Mouse (Mus musculus) forebrain, embryonic 15.5 days (tissue): ENCODE results near the gene Akr7a5. TPM values are rescaled to one million over a fixed set of nuclear protein-coding genes. Genes with fewer than 3 reads are reported as not detected.
A peak's percentile ranks its signal among the peaks of the same experiment; 100 is the strongest.

Experiments used
- ATAC-seq: fragments of 200-750 bp; cut with Nextera tagmentation; replicated peaks from 2 replicates; pipeline ENCODE4 v1.8.0; 2017; ENCODE audit warnings: mild to moderate bottlenecking, moderate TSS enrichment, moderate library complexity
- H3K27ac ChIP-seq: fragments of 300-500 bp; sonication (generic); replicated peaks from 2 replicates; pipeline ENCODE4 v1.5.1; 2015; ENCODE audit warnings: mild to moderate bottlenecking, inconsistent platforms
- H3K27me3 ChIP-seq: fragments of 300-500 bp; sonication (generic); 2 replicates; pipeline ENCODE4 v1.6.1; 2015; ENCODE audit warnings: inconsistent platforms
- H3K36me3 ChIP-seq: fragments of 300-500 bp; sonication (generic); 2 replicates; pipeline ENCODE4 v1.6.1; 2015; ENCODE audit warnings: mild to moderate bottlenecking, inconsistent platforms
- H3K4me1 ChIP-seq: fragments of 300-500 bp; sonication (generic); 2 replicates; pipeline ENCODE4 v1.6.1; 2015; ENCODE audit warnings: inconsistent platforms
- H3K4me2 ChIP-seq: fragments of 300-500 bp; sonication (generic); replicated peaks from 2 replicates; pipeline ENCODE4 v1.6.1; 2015; ENCODE audit warnings: mild to moderate bottlenecking, inconsistent platforms
- H3K4me3 ChIP-seq: fragments of 300-500 bp; sonication (generic); 2 replicates; pipeline ENCODE4 v1.5.1; 2015; ENCODE audit warnings: mild to moderate bottlenecking, inconsistent platforms
- H3K9ac ChIP-seq: fragments of 300-500 bp; sonication (generic); replicated peaks from 2 replicates; pipeline ENCODE4 v1.6.1; 2015; ENCODE audit warnings: mild to moderate bottlenecking, inconsistent platforms
- H3K9me3 ChIP-seq: fragments of 300-500 bp; sonication (generic); 2 replicates; pipeline ENCODE4 v1.6.1; 2016; ENCODE audit warnings: inconsistent platforms
- WGBS: fragments of 180-500 bp; shearing (Covaris S2); methylation state at CpG from one replicate; pipeline ENCODE4 v1.1.7; 2015; ENCODE audit warnings: mixed read lengths; 5-methylcytosine and 5-hydroxymethylcytosine counted together
- polyA plus RNA-seq: library from polyadenylated mRNA; unstranded; fragments of >200 nt; fragmentation: Nextera tagmentation; extraction: Ambion mirVana; gene quantifications from 2 replicates; pipeline ENCODE4 v1.2.1, GENCODE M21; 2015

Gene Akr7a5
- polyA plus RNA-seq, 1 experiment from 2014 or later: 60.2 TPM

- ATAC-seq: no peak
- Histone ChIP-seq H3K27me3 (peaks cover 4% of the 10 kb centered on the region; the same call in 1 of the 2 replicates), H3K4me2 (peak overlapping the region; percentile 6; the same call in 1 of the 2 replicates)
Observed at GRCm38 (mm10) chr4:139336822-139337483, 26.4 kb downstream of the Akr7a5 start.

GRCm38 (mm10) chr4:139338145-139338544 lies 27.6 kb downstream of the Akr7a5 start:
- Histone ChIP-seq H3K4me1 (no peaks in the 10 kb centered on the region), H3K4me2 (no peak overlapping the region), H3K27me3 (peaks cover 4% of the 10 kb centered on the region; the same call in 1 of the 2 replicates), H3K9me3 (no peaks in the 10 kb centered on the region), H3K9ac (no peak overlapping the region), H3K27ac (no peak overlapping the region), H3K36me3 (no peaks in the 10 kb centered on the region), H3K4me3 (no peak overlapping the region)
- WGBS: 60% methylated on average over 32 of the region's 33 CpGs
- no peak for ATAC-seq

More at GRCm38 (mm10) chr4:139336822-139337483, 26.4 kb downstream of the Akr7a5 start:
- no peak overlapping the region for H3K9ac ChIP-seq
- H3K9me3 ChIP-seq: no peaks in the 10 kb centered on the region
- H3K27ac ChIP-seq: no peak overlapping the region
- no peaks in the 10 kb centered on the region for H3K4me1 ChIP-seq
- H3K4me3 ChIP-seq: no peak overlapping the region
- H3K36me3 ChIP-seq: no peaks in the 10 kb centered on the region
- WGBS: 28% methylated on average over 24 of the region's 24 CpGs

DNA sequence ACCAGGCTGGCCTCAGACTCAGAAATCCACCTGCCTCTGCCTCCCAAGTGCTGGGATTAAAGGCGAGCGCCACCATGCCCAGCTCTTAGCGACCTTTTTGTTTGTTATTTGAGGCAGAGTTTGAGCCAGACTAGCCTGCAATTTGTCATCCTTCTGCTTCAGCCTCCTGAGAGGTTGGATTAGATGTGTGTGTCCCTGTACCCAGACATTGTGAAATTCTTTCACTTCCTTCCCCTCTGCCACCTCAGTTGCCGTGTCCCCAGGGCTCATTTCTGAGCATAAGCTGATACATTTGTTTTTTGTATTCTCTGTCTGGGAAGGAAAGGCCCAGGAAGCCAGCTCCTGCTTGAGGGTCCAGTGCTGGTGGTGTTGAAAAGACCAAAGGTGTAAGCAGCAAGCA lies 30.3 kb downstream of the Akr7a5 start:
- Histone ChIP-seq H3K4me1 (no peaks in the 10 kb centered on the region), H3K9ac (no peak overlapping the region), H3K27me3 (peaks cover 4% of the 10 kb centered on the region; the same call in 1 of the 2 replicates), H3K4me2 (no peak overlapping the region), H3K9me3 (no peaks in the 10 kb centered on the region), H3K4me3 (no peak overlapping the region), H3K36me3 (0 out of 2 replicates have a peak, but pooled peaks cover 6% of the 10 kb centered on the region), H3K27ac (no peak overlapping the region)
- no peak for ATAC-seq
- 89% methylated on average over 4 of the region's 4 CpGs for WGBS

GRCm38 (mm10) chr4:139341556-139342233 lies 31.2 kb downstream of the Akr7a5 start:
- H3K36me3 ChIP-seq: peaks cover 14% of the 10 kb centered on the region; the same call in 1 of the 2 replicates
- 77% methylated on average over 7 of the region's 7 CpGs for WGBS

DNA sequence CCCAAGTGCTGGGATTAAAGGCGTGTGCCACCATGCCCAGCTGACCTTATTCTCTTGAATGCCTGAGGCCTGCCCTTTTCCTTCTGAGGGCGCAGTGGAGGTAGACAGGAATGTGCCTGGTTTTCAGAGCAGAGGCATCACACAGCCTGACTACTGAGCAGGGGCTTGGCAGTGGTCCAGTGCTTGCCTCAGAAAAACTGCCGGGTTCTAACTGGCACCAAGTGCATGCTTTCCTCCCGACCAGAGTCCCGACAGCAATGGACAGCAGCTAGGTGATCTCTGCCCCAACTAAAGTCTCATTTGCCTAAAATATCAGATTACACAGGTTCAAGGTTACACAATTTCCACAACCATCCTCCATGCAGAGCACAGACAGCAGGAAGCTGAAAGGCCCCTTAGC lies 33.2 kb downstream of the Akr7a5 start:
- 64% methylated on average over 5 of the region's 5 CpGs for WGBS
- no peak for ATAC-seq

More at GRCm38 (mm10) chr4:139341556-139342233, 31.2 kb downstream of the Akr7a5 start:
- Histone ChIP-seq H3K9ac (no peak overlapping the region), H3K9me3 (no peaks in the 10 kb centered on the region), H3K4me1 (no peaks in the 10 kb centered on the region), H3K4me3 (no peak overlapping the region), H3K4me2 (no peak overlapping the region), H3K27ac (no peak overlapping the region), H3K27me3 (peaks cover 4% of the 10 kb centered on the region; the same call in 1 of the 2 replicates)
- ATAC-seq: no peak

DNA sequence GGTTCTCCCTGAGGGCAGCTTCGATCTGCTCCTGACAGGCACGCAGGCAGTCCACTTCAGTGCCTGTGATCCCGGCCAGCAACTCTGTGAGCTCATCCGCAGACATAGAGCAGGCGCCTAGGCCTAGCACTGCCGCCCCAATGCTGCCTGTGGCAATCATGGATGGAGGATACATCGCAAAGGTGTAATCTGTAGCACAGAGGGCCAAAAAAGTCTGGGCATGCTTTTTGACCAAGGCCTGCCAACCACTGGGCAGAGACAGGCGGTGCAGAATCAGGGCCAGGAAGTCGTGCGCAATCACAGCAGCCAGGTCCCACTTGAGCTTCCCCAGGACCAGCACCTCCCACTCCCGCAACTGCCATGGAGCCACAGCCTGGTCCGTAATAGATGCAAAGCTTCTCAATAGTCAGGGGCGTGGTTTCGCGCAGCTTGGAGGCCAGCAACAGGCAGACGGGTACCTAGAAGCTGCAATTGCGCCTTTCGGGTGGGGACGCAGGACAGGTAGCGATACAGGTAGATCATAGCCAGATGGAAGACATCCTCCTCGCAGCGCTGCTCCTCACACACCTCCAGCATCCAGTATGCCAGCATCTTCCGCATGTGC lies 35.0 kb downstream of the Akr7a5 start:
- Histone ChIP-seq H3K4me1 (peaks cover 1% of the 10 kb centered on the region), H3K4me2 (no peak overlapping the region), H3K27me3 (no peaks in the 10 kb centered on the region), H3K36me3 (peaks cover 37% of the 10 kb centered on the region), H3K9ac (no peak overlapping the region), H3K9me3 (no peaks in the 10 kb centered on the region), H3K4me3 (no peak overlapping the region), H3K27ac (no peak overlapping the region)
- WGBS: 61% methylated on average over 23 of the region's 23 CpGs
- no peak for ATAC-seq

More for the DNA sequence above, 33.2 kb downstream of the Akr7a5 start:
- H3K4me1 ChIP-seq: no peaks in the 10 kb centered on the region
- no peak overlapping the region for H3K4me3 ChIP-seq
- H3K9ac ChIP-seq: no peak overlapping the region
- H3K36me3 ChIP-seq: peaks cover 29% of the 10 kb centered on the region
- no peaks in the 10 kb centered on the region for H3K9me3 ChIP-seq
- H3K27ac ChIP-seq: no peak overlapping the region
- no peaks in the 10 kb centered on the region for H3K27me3 ChIP-seq
- H3K4me2 ChIP-seq: no peak overlapping the region

- WGBS: under 1% methylated on average over 62 of the region's 64 CpGs
- H3K36me3 ChIP-seq: peaks cover 41% of the 10 kb centered on the region
- ATAC-seq: peak; percentile 96
Observed at GRCm38 (mm10) chr4:139351931-139352711, 41.6 kb downstream of the Akr7a5 start, which contains the start of the genes Mrto4, Emc1 and Ubr4. TSS of gene Mrto4 (minus strand) at chr4:139352576. TSS of gene Emc1 (plus strand) at chr4:139352587. TSS of gene Ubr4 (plus strand) at chr4:139352609.

GRCm38 (mm10) chr4:139352832-139353231 lies 42.3 kb downstream of the Akr7a5 start:
- 2% methylated on average over 7 of the region's 7 CpGs for WGBS
- no peak; the same call in 1 of the 2 replicates for ATAC-seq

More at GRCm38 (mm10) chr4:139351931-139352711, 41.6 kb downstream of the Akr7a5 start, which contains the start of the genes Mrto4, Emc1 and Ubr4:
- Histone ChIP-seq H3K9ac (peak within 1 kb of the TSS; percentile 97), H3K27ac (peak within 1 kb of the TSS; percentile 98), H3K9me3 (no peaks in the 10 kb centered on the region), H3K4me2 (peak within 1 kb of the TSS; percentile 82), H3K27me3 (no peaks in the 10 kb centered on the region), H3K4me3 (peak within 1 kb of the TSS; percentile 85), H3K4me1 (peaks cover 19% of the 10 kb centered on the region)

DNA sequence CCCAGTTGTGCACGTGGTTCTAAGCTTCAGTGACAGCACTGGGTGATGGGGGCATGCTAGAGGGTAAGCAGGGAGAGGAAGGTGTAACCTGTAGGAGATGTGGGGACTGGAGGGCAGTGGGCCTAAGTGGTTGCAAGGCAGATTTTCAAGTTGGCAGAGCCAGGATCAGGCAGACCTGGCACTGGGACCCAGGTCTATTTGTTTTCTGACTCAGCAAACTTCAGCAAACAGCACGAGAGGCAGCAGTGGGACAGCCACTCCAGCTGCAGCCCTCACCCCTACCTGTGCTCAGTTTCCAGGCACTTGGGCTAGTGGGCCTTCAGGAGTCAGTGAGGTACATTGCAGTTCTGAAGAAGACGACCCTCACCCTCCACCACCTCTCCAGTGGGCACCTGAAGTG lies 46.7 kb downstream of the Akr7a5 start:
- Histone ChIP-seq H3K36me3 (peaks cover 71% of the 10 kb centered on the region), H3K4me1 (peaks cover 6% of the 10 kb centered on the region), H3K9me3 (no peaks in the 10 kb centered on the region), H3K27me3 (no peaks in the 10 kb centered on the region), H3K9ac (no peak overlapping the region), H3K4me3 (no peak overlapping the region), H3K4me2 (no peak overlapping the region), H3K27ac (no peak overlapping the region)
- 88% methylated on average over 3 of the region's 3 CpGs for WGBS
- no peak for ATAC-seq

More at GRCm38 (mm10) chr4:139352832-139353231, 42.3 kb downstream of the Akr7a5 start:
- no peaks in the 10 kb centered on the region for H3K27me3 ChIP-seq
- H3K9me3 ChIP-seq: no peaks in the 10 kb centered on the region
- peak overlapping the region; percentile 85 for H3K4me3 ChIP-seq
- H3K9ac ChIP-seq: peak overlapping the region; percentile 97
- peak overlapping the region; percentile 82 for H3K4me2 ChIP-seq
- peak overlapping the region; percentile 98 for H3K27ac ChIP-seq
- H3K4me1 ChIP-seq: peaks cover 19% of the 10 kb centered on the region
- H3K36me3 ChIP-seq: peaks cover 45% of the 10 kb centered on the region

- no peaks in the 10 kb centered on the region for H3K9me3 ChIP-seq
- 97% methylated on average over 11 of the region's 11 CpGs for WGBS
- no peaks in the 10 kb centered on the region for H3K27me3 ChIP-seq
- H3K4me1 ChIP-seq: no peaks in the 10 kb centered on the region
- no peak overlapping the region for H3K9ac ChIP-seq
- no peak for ATAC-seq
- H3K4me2 ChIP-seq: no peak overlapping the region
- no peak overlapping the region for H3K27ac ChIP-seq
- H3K4me3 ChIP-seq: no peak overlapping the region
- H3K36me3 ChIP-seq: peaks cover 94% of the 10 kb centered on the region
Observed at GRCm38 (mm10) chr4:139360761-139361548, 50.4 kb downstream of the Akr7a5 start.

GRCm38 (mm10) chr4:139367336-139367735 lies 56.8 kb downstream of the Akr7a5 start:
- Histone ChIP-seq H3K4me3 (no peak overlapping the region), H3K27me3 (no peaks in the 10 kb centered on the region), H3K36me3 (peaks cover 89% of the 10 kb centered on the region), H3K9me3 (no peaks in the 10 kb centered on the region), H3K4me2 (no peak overlapping the region), H3K4me1 (no peaks in the 10 kb centered on the region), H3K9ac (no peak overlapping the region), H3K27ac (no peak overlapping the region)
- whole genome bisulfite sequencing: 94% methylated on average over 3 of the region's 3 CpGs
- ATAC-seq: no peak
